Mouse (Mus musculus) R1 (cell line): ENCODE measurements around the gene Tcf21.
A peak's percentile ranks its signal among the peaks of the same experiment; 100 is the strongest.

Experiments
- DNase-seq: peaks from one replicate; pipeline ENCODE4 v3.0.0-alpha.2; 2018; ENCODE audit warnings: low read depth, low spot score

The Tcf21 gene

GRCm38 (mm10) chr10:22815461-22816236, 4.3 kb downstream of the Tcf21 start:
- DNase-seq: peak; percentile 9

- no peak for DNase-seq
Measured at GRCm38 (mm10) chr10:22814771-22815170, 5.2 kb downstream of the Tcf21 start.

GRCm38 (mm10) chr10:22814294-22814693, 5.7 kb downstream of the Tcf21 start:
- no peak for DNase-seq

- DNase-seq: peak; percentile 28
Measured at GRCm38 (mm10) chr10:22813317-22813960, 6.5 kb downstream of the Tcf21 start.

GRCm38 (mm10) chr10:22811921-22812320, 8.1 kb downstream of the Tcf21 start:
- DNase-seq: no peak

GRCm38 (mm10) chr10:22782684-22783083, 37.3 kb downstream of the Tcf21 start:
- DNase-seq: no peak

- DNase-seq: peak; percentile 22
Measured at GRCm38 (mm10) chr10:22781466-22781865, 38.5 kb downstream of the Tcf21 start.

- peak; percentile 18 for DNase-seq
Measured at GRCm38 (mm10) chr10:22777939-22778338, 42.0 kb downstream of the Tcf21 start.

- DNase-seq: peak; percentile 23
Measured at GRCm38 (mm10) chr10:22776007-22776698, 43.8 kb downstream of the Tcf21 start.

- no peak for DNase-seq
Measured at GRCm38 (mm10) chr10:22775456-22775855, 44.5 kb downstream of the Tcf21 start.

GRCm38 (mm10) chr10:22774626-22775025, 45.3 kb downstream of the Tcf21 start:
- no peak for DNase-seq
